Mouse (Mus musculus): ENCODE data around the gene Ubr3. TPM values are rescaled to one million over a fixed set of nuclear protein-coding genes. Genes with fewer than 3 reads are reported as not detected.
"Not testable (repeated sequence)": the region's sequence is repeated elsewhere in the genome, so short reads cannot be mapped to it uniquely, and the experiment has no call there.

Gene Ubr3
- total and polyA plus RNA-seq, 3 experiments: 18.7 to 83.3 (median 75.7) TPM

DNA sequence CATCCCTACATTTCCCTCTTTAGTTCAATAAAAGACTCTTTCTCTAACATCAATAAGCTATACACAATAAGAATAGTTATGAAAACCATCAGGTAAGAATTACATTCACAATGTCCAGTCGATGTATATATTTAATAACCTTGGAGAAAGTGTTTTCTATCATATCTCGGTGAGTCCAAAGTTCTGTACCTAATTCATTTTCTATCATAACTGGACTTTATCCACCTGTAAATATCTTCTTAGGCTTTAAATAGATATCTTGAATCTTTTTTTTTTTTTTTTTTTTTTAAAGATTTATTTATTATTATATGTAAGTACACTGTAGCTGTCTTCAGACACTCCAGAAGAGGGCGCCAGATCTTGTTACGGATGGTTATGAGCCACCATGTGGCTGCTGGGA is 10.3 kb downstream of the Ubr3 start:
- DNase-seq: not testable (repeated sequence)

DNA sequence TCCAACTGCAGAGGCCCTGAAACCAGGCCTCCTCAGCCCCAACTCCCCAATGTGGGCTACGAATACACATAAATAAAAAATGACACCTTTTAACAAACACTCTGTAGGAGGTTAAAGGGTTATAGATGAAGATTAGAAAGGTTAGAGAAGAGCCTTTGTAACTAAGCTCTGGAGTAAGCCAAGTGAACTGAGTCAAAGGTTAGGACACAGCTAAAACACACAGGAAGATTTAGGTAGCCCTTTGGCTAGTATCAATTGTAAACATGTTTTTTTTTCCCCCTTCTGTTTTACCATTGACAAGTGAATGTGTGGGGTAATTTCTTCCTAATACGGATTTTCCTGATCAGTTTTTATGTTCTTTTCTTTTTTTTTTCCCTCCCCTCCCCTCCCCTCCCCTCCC is 15.8 kb downstream of the Ubr3 start:
- DNase-seq: no peak

DNA sequence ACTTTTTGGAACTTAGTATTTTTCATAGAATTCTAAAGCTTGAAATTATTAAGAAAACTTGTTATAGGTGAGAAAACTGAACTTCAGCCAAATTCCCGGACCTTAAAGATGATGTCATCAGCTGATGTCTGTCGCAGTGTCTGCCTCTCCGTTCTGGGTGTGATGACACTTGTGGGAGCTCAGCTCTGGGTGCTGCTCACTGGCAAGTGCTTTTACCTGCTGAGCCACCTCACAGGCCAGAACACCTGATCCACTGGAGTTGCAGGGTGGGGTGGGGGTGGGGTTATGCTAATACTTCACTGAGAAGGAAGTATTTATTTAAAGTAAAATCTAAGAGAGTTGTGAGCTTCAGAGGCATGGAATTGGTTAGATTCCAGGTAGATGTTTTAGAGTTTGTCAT is 20.3 kb downstream of the Ubr3 start:
- DNase-seq: no peak

DNA sequence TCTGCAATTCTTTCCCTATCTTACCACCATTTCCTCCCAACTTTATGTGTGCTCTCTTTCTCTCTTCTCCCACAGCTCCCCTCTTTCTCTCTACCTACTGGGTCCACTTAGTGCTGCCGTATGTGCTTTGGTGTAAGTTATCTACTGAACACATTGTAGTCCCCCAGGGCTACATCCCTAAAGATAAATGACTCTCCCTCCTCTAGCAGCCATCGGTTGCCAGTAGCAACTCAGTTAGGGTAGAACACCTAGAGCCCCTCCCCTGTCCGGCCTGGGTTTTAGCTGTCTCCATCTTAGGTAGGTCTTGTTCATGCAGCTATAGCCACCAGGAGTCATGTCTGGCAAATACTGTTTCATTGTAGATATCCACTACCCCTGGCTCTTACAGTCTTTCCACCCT is 27.9 kb downstream of the Ubr3 start:
- DNase-seq: no peak

DNA sequence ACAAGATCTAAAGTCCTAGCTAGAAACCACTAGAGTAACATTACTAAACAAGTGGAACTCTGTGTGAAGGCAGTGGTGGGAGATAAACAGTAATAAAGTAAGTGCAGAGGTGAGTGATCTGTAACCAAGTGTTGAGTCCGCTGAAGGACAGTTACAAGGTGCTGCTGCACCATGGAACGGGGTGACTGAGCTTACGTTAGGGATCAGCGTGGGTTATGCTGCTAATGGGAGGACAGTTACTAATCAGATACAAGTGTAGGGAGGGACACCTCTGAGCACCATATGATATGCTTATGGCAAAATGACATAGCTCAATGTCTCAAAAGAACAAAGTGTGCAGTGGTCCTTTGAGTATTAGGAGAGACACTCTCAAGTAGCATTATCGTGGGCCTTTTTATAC is 39.3 kb downstream of the Ubr3 start:
- no peak for DNase-seq

DNA sequence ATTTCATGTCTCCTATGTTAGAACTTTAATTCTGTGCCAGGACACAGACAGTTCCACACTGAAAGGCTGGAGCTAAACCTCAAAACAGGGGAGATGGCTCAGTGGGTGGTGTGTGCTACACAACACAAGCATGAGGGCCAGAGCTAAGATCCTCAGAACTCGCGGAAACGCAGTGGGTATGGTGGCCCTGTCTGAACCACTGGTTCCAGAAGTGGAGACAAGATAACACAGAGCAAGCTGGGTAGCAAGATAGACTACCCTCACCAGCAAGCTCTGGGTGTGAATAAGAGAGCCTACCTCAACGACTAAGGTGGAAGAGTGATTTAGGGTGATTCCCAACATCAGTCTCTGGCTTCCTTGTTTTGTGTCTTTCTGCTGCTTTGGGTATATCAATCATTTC is 42.2 kb downstream of the Ubr3 start:
- DNase-seq: no peak

DNA sequence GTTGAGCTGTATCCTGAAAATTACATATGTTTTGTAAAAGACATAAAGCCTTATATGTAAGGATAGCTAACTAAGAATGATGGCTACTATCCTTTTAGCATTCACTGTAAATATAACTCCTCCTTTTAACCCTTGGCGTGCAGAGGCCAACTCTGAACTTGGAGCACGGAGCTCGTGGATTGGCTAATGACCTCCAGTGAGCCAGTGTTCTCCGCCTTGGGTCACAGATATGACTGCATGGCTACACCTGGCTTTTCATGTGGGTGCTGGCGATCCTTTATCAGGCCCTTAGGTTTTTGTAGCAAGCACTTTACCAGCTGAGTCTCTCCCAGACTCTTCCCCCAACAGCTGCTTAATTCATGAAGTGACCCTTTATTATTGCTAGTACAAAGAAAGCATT is 42.6 kb downstream of the Ubr3 start:
- no peak for DNase-seq

DNA sequence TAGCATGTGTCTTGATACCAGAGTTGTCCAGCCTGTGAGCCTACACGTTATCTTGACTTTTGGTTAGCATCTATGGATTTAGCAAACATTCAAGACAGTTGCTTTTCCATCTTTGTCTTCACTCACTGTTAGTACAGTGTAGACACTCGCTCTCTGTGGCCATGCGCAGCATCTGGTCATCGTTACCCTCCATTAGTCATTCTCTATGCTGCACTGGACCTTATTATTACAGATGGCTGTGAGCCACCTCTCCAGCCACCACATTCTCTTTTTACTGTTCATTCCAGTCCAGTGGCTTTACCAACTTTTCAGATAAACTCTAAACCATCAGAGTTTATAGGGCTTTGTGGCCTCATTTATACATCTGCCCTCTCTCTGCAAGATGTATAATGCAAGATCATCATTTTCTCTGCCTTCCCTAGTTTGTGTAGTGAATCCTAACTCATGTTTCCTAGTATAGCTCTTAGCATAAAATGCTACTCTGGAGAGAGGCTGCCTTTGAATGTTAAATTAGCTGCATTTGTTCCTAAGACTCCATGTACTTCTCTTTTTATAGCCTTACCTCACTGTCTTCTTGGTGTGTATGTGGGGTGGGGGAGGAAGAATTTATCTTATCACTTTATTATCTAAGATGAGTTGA is 44.5 kb downstream of the Ubr3 start:
- DNase-seq: no peak

DNA sequence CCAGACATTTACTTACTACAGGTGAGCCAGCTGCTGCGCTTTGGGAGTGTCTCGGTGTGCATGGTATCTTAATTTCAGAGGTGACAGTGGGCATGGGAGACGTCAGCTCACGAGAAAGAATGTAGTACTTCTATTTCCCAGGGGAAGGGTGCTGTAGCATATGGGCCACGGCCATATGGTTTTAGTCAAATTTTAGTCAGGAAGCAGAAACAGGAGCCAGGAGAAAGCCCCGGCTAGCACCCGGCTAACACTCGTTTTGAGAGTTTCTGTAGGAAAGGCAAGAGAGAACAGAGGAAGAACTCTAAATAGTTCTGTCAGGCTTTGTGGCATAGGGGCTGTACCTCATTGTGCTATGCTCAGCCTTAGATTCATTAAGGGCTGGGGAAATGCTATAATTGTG is 55.8 kb downstream of the Ubr3 start:
- no peak for DNase-seq

DNA sequence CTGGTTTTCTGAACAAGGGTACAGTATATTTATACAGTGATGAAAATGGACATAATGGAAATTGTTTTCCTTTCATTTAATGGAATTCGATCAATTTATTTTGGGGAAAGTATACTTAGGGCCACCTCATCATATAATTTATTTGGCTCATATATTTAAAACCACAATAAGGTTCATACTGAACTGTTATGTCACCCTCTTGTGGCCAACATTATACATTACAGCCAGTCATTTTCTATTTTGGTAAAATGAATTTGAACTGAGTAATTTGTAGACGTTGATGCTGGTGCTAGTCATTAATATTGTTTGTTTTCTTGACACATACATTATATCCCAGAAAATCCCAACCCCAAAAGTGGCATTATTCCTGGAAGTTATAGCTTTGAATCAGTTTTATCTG is 58.6 kb downstream of the Ubr3 start:
- no peak for DNase-seq

DNA sequence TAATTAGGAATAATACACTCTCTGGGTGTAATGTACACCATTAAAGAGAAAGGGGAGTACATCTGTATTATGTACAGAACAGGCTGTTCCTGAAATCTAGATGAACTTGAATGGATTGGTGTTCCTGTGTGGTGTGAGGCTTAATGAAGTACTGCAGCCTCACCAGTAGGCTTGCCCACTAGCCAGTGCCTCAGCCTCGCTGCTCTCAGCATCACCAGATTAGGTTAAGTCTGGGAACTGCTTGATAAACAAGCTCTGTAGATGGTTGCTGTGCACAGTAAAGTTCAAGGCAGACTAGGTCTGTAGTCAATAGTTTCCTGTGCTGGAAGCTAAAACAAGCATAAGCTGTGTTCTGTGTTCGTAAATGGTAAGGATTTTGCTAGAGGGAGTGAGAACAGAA is 60.6 kb downstream of the Ubr3 start:
- DNase-seq: no peak

DNA sequence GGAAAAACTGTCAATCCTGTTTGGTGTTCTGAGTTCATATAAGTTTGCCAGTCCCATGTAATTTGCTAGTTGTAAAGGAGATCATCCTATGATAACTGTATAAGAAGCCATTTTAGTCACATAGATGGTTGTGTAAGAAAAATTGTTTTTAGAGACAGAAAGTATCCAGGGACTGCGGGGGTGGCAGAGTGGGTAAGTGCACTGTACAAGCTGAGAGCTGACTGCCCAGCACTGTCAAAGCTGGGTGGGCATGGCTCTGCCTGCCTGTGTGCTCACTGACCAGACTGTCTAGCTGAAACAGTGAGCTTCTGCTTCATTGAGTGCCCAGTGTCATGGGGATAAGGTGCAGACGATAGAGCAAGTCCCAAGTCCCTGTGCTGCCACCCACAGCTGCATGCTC is 77.8 kb downstream of the Ubr3 start:
- no peak for DNase-seq

DNA sequence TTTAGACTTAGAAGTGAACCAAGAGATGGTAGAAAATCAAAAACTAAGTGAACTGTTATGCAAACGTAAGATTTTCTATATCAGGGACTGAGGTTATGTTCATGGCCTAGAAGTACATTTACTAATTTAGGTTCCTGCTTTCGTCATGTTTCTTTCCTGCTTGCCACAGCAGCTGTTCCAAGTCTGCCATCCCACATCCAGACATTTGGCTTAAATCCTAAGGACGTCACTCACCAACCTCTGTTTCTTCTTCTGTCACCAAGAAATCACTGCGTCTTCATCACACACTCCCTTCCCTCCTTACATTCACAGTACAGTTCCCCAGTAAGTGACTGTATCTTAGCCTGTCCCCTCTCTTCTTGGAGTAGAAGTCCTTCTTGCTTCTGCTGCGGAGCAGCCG is 92.2 kb downstream of the Ubr3 start:
- no peak for DNase-seq

DNA sequence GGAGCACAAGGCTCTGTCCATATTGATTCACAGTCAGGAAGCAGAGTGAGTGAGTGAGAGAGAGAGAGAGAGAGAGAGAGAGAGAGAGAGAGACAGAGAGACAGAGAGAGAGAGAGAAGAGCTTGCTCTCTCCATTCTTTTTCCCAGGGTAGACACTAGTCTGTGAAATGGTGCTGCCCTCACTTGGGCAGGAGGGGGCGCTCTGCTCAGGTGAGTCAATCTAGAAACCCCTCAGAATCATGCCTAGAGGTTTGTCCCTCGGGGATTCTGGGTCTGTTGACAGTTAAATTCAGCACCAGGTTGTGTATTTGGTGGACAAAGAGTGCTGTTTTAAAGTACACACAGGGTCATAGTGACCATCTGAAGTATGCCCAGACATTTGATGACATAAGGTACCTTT is 93.6 kb downstream of the Ubr3 start:
- no peak for DNase-seq

DNA sequence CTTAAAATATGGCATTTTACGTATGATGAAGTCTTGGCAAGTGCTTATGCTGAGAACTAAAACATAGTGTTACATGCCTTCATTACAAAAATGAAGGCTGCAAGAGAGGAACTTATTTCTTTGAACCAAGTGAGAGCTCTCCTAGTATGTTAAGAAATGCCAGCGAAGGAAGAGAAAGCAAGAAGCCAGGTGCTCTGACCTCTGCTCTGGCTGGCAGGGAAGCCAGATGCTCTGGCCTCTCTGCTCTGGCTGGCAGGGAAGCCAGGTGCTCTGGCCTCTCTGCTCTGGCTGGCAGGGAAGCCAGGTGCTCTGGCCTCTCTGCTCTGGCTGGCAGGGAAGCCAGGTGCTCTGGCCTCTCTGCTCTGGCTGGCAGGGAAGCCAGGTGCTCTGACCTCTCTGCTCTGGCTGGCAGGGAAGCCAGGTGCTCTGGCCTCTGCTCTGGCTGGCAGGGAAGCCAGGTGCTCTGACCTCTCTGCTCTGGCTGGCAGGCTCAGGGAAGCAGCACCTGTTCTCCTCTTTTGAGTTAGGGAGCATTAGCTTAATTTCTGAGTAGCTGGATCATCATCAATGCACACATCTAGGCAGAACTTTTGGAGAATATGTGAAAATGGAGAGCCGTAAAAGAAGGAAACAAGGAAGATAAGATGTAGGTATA is 97.2 kb downstream of the Ubr3 start:
- not testable (repeated sequence) for DNase-seq

DNA sequence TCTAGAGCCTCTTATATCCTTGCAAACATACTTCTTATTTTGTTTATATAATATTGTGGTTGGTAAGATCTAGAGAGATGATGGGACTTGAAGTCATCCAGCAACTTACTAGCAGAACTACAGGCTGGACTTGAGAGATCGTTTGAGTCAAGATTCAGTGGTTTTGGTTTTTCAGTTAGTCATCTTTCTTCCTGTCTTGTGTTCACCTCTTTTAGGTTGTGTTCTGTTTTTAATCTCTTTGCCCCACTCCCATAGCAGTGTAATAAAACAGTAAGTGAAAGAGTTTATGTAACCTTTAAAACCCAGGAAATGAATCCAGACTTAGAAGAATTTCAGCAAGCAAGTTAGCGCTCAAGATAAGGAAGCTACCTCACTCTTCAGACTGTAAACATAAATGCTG is 97.7 kb downstream of the Ubr3 start:
- no peak for DNase-seq

DNA sequence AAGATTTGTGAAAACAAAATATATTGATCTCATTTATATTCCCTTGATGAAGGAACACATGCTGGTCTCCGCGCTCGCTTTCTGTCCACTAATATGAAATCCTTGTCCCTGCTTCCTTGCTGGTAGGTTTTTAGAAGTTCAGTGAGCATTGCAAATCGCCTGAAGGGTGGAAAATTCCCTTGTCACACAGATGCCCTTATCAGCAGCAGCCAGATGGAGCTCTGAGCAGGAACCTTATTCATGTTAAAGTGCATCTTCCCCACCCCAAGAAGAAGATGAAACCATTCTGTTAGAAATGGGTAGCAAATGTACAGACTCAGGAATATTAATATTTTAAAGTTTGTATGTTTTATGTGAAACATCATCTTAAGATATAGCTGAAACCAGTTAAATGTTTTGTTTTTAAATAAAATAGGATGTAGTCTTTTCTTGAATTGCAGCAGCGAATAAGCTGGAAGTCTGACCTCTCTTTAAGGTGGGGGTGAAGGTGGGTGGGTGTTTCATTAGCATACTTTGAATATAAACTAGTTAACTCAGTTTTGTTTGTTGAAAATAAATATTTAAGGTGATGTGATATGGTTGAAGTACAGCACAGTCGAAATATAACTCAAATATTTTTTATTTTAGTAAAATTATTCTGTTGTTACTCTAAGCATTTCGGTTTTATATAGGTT is 102.2 kb downstream of the Ubr3 start:
- DNase-seq: no peak

DNA sequence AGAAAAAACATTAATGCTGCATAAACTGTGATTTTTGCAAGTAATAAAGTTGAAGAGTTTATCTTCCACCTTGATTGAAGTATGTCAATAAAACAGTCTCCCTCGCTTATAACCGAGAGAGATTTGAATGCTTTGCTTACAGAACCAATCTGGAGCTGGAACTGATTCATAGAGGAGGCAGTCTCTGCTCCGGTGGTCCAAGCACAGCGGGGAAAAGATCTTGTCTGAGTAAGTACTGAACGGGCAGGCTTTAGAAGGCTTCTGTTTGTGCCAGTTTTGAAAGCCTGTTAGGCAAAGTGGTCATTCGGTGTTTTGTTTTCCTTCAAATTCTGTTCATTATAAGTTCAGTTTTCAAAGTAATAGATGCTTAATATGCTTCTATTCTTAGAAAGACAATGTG is 103.3 kb downstream of the Ubr3 start:
- no peak for DNase-seq

DNA sequence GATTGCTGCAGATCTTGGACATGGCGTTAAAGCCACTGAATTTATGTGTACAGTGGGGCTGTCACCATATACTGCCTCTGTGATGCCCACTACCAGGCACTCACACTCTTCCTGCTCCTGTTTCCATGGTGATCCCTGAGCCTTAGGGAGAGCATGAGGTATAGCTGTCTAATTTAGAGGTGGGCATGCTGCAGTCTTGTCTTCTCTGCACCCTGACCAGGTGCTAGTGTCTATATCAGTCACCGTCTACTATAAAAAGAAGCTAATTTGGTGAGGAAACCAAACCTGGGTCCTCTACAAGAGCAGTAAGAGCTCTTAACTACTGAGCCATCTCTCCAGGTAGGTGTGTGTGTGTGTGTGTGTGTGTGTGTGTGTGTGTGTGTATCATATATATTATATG is 109.4 kb downstream of the Ubr3 start:
- no peak for DNase-seq

DNA sequence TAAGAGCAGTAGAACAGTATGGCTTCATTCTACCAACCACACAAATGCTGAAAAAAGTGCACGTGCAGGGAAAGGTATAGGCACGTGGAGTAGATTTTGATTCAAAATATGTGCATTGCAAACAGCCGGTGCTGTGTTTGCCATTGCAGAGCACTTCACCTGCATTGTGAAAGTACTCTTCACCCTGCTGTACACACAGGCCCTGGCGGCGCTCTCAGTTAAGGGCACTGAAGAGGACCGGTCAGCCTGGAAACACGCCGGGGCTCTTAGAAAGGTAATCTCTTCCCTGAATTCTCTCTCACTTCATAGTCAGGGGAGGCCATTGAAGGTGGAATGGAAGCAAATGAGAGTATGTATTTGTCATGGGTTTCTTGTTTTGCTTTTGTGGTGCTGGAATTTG is 115.9 kb downstream of the Ubr3 start:
- DNase-seq: no peak

DNA sequence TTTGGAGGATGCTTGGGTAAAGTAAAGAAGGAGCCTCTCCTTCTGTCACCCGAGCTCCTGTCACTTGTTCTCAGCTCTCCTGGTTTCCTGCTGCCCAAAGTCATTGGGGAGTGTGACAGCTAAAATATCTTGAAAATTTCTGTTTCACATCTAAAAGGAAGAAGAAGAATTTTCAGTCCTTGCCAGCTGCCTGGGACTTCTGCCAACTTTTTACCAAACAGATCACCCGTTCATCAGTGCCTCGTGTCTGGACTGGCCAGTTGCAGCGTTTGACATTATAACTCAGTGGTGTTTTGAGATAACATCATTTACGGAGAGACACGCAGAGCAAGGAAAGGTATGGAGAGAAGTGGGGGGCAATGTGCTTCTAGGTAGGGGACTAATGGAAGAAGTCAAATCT is 121.2 kb downstream of the Ubr3 start:
- peak; percentile 67 for DNase-seq

DNA sequence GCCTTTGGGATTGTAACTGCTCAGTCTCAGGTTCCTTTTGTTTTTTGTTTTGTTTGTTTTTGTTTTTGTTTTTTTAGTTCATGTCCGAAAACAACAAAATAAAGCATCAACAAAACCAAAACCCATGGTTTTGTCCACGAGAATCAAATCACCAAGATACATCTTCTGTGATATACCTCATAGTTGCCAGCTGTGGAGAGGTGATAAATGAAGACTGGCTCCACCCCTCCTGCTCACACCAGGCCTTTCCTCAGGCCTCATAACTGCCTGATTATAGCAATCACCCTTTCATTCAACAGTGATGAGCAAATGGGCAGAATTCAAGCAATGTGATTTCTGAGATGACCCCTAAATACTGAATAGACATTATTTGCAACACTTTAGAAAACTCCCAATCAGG is 127.4 kb downstream of the Ubr3 start:
- DNase-seq: no peak

DNA sequence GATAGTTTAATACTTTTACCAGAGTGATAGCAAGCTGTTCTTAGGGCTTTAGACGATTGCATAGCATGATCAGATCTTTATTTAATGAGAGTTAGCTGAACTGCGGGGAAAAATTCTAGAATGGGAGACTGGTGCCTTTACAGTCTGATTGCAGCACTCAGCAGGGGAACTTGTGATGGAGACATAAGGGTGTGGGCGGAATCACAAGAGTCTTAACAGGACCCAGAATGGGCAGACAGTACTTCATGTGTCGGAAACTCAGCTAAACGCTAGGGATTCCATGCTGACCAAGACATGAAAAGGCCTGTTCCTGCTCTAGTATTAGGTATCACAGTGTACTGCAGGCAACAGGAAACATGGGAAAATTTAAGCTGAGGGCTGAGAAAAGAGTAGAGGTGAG is 128.7 kb downstream of the Ubr3 start:
- no peak for DNase-seq

DNA sequence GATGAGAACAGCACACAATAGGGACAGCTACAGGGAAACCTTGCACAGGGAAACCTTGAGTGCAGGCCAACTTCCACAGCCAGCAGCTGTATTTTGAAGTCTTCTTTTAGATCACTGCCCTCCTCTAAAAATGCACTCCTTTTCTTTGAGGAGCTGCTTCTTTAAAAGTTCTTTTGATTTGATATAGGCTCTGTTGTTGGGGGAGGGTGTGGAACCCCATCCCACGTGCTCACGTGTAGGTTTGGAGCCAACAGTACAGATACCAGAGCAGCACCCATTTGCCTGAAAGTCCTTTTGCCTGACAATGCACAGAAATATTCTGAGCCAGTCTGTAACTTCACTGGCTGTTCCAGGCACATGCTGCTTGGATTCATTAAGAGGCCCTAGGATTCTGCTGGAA is 134.4 kb downstream of the Ubr3 start:
- peak; percentile 44 for DNase-seq

Data from adrenal gland, adult 2 months (tissue).